Mouse (Mus musculus): ENCODE measurements around the gene Pheta2. TPM values are rescaled to one million over a fixed set of nuclear protein-coding genes. Genes with fewer than 3 reads are reported as not detected.
A peak's percentile ranks its signal among the peaks of the same experiment; 100 is the strongest.

Gene Pheta2
- 1 to 10 TPM; 2.0 to 2.3 TPM for total RNA-seq (2021)
- long read RNA-seq, experiment 1, partial matches to known transcripts, result 0 of 2 reads
- long read RNA-seq, experiment 1, other reads (novel, unspliced or antisense), result 0 of 2 reads
- long read RNA-seq, experiment 2, partial matches to known transcripts, result 0 of 3 reads
- long read RNA-seq, experiment 2, other reads (novel, unspliced or antisense), result 0 of 3 reads

DNA sequence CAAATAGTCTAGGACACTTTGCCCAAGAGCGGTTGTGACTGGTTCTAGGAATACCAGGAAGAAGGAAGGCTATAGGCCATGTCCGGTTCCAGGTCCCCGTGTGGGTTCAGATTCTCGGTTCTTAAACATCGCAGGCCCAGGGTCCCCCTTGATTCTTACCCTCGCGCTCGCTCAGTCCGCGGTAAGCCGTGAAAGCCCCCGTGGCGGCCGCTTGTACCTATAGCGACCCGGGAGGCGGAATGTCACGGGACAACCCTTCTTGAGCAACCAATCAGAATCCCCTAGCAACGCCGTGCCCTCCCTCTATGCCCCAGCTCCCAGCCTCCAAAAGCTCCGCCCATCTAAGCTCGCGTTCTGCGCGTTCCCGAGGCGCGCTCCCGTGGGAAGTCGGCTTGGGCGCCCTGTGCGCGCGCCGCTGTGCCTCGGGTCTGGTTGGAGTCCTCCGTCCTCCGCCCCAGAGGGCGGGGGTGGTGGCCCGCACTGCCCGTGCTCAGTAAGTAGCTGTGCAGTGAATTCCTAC lies at the start of gene Pheta2, which contains the start of the genes Naga and Smdt1:
TSS of gene Pheta2 (plus strand) at position 350 of the 520 bp plus-strand sequence.
TSS of gene Naga (minus strand) at position 333 of the 520 bp plus-strand sequence.
TSS of gene Smdt1 (plus strand) at position 367 of the 520 bp plus-strand sequence.
- intact Hi-C loops (cut with DNase I), result no loop called here

GRCm38 (mm10) chr15:82290252-82290651 lies 48.5 kb upstream of the Pheta2 start:
- DNase-seq, result no peak
- intact Hi-C loops (cut with DNase I), result no loop called here

More for the DNA sequence above, at the start of gene Pheta2, which contains the start of the genes Naga and Smdt1:
- peak; percentile 98 to 99 for DNase-seq

GRCm38 (mm10) chr15:82292851-82293250 lies 45.9 kb upstream of the Pheta2 start:
- DNase-seq, result no peak
- intact Hi-C loops (cut with DNase I), result no loop called here

DNA sequence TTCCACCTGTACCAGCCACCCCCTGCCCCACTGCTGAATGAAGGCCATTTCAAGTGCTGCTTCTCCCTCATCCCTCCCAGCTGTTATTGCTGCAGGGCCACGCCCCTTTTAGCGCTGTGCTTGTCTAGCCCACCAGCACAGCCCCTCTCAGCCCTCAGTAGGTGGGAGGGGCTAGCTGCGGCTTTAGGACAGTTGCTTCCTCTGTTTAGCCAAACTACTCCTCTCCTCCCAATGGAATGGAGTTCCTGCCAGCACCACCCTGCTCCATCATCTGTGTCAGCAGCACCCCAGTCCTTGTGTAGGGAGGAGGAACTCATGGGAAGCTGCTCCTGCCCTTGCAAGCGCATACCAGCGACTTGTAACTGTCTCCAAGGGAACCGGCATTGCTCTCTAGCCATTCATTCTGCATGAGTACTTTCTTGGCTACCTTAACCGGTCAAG lies 45.5 kb upstream of the Pheta2 start:
- DNase-seq, result no peak
- intact Hi-C loops (cut with DNase I), result no loop called here

DNA sequence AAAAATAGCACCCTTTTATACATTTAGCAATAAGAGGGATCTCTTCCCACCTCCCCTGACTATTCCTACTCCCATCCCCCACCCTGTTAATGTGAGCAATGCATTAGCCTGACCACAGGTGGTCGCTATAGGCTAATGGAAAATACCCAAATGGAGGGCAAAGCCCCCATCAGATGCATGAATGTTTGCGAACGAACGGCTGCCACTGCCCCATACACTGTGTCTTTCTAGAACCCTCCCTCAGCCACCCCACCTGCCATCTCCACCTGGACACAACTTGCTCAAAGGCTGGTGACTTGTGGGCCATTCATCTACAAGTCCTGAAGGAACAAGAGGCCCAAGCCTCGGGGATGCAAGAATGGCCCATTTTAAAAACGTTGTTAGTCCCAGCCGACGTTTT lies 44.7 kb upstream of the Pheta2 start:
- intact Hi-C loops (cut with DNase I), result no loop called here

DNA sequence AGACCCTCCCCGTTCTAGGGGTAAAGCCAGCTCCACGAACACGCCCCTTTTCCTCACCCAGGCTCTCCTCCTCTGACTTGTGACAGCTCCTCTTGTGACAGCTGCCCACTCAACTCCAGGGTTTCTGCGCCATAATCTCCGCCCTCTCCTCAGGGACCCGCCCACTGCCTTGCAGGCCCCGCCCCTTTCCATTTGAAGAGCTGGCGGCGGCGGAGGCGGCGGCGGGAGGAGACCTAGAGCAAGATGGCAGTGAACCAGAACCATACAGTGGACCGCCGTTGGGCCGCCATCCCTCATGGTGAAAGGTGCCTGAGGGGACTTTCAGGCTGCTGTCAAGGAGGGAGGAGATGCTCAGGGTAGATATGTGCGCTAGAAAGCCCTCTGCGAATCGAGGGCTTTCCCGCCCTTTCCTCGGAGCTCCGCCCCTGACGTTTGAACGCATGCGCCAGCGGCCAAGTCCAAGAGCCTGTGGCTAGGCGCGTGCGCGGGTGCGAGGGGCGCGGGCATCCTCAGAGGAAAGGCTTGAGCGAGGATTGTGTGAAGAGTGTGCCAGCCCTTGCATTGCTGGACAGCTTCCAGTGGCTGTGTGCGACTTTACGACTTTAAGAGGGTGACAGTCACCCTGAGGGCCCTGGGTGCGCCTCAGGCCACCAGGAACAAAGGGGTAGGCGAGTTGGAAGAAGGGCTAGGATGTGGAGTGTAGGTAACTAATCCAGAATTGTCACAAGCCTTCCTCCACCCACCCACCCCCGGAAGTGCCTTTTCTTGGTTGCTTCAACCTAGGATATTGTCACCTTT lies 39.8 kb upstream of the Pheta2 start, which contains the start of gene Wbp2nl:
TSS of gene Wbp2nl (plus strand) at position 191 of the 798 bp plus-strand sequence.
- no peak for DNase-seq
- intact Hi-C loops (cut with DNase I), result no loop called here

More for the DNA sequence above, 44.7 kb upstream of the Pheta2 start:
- DNase-seq, result no peak

DNA sequence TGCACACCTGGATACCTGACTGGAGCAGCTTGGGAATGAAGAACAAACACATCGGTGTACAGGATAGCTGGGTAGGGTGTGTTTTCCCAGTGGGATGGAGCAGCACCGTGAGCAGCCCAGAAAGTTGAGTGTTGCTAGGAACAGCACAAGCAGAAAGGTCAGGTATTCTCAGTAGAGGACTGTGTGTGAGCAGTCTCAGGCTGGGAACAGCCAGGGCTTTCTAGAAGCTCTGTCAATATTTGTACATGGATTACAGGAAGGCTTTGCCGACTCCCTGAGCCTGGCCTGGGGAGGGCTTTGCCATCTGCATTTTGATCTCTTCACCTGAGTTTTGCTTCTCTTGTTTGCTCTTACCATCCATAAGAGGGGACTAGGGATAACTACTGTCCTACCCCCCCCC lies 31.6 kb upstream of the Pheta2 start:
- intact Hi-C loops (cut with DNase I), result no loop called here
- no peak for DNase-seq

GRCm38 (mm10) chr15:82308416-82308815 lies 30.3 kb upstream of the Pheta2 start:
- no peak for DNase-seq
- intact Hi-C loops (cut with DNase I), result no loop called here

DNA sequence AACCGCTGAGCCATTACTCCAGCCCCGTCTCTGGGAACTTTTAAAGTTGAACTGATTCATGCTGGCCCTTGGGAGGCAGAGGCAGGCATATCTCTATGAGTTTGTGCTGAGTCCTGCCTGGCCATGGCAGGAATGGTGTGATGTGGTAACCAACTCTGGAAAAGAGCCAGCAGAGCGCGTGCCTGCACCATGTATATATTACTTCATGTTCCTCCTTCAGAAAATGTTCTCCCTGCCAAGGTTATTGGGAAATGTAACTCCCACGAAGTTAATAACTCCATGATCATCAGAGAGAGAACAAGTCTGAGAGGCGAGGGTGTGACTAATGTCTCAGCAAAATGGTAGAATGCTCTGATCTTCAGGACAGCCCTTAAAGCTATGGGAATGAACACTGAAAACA lies 20.9 kb upstream of the Pheta2 start:
- DNase-seq, result no peak
- intact Hi-C loops (cut with DNase I), result no loop called here

DNA sequence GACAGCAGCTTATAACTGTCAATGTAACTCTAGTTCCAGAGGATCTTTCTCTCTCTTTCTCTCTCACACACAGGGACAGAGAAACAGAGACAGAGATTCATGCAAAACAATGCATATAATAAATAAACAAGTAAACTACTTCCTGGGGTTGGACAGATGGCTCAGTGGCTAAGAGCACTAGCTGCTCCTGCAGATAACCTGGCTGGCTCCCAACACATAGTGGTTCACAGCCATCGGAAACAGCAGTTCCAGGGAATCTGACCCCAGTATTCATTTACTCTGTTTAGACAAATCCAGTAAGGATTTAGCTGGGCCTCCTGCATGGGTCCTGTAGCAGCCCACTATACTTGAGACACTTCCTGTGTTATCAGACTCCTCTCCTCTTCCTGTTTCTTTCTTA lies 19.1 kb upstream of the Pheta2 start:
- DNase-seq, result no peak
- intact Hi-C loops (cut with DNase I), result no loop called here

DNA sequence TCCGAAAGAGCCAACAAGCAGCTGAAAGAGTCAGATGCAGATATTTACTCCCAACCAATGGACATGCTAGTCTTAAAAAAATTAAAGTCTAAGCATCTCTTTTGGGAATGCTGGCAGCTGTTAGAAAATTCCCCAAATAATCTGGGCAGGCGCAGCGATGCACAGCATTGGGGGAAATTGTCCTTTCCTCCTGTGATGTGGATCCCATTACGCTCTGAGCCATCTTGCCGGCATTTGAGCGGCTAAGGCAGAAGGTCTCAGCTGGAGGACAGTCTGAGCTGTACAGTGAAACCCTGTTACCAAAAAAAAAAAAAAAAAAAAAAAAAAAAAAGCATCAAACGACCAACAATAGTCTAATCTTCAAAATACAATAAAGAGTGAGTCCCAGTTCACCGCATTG lies 16.5 kb upstream of the Pheta2 start:
- no peak for DNase-seq
- intact Hi-C loops (cut with DNase I), result no loop called here

DNA sequence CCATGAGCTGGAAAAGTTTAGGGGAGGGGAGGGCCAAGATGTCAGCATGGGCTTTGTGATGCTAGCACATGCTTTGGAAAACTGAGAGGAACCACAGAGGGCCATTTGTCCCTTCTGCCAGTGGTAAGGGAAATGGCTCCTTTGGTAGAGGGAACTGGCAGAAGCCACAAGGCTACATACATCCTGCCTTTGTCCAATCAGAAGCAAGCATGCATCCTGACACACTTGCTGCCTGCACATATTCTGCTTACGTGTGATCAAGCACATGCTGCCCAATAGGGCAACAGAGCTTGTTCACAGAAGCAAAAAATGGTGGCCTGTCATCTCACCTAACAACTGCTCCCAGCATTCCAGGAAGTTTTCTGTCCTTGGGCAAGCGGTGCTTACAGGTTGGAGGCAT lies 13.4 kb upstream of the Pheta2 start:
- DNase-seq, result no peak
- intact Hi-C loops (cut with DNase I), result no loop called here

- DNase-seq, result no peak
Measured at GRCm38 (mm10) chr15:82335194-82335593, 3.5 kb upstream of the Pheta2 start.

GRCm38 (mm10) chr15:82336629-82337028 lies 2.1 kb upstream of the Pheta2 start:
- intact Hi-C loops (cut with DNase I), result no loop called here
- DNase-seq, result no peak

More at GRCm38 (mm10) chr15:82335194-82335593, 3.5 kb upstream of the Pheta2 start:
- intact Hi-C loops (cut with DNase I), result no loop called here

DNA sequence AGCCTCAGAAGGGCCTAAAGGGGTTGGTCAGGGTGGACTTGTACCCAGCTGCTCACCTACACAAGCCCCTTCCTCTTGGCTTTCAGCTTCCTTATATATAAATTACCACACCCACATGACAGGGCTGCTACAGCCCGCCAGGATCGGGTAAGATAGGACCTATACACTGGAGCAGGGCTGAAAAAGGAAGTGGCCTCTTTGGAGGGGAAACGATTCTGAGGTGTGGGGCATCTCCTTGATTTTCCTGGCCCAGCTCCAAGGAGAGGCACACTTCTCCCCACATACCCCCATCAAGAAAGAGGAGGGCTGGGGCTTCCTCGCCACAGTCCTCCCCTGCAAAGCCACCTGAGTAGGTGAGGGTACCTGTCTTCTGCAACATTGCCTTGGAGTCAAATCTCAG lies 867 bp upstream of the Pheta2 start:
- intact Hi-C loops (cut with DNase I), result no loop called here
- no peak for DNase-seq

- intact Hi-C loops (cut with DNase I), result no loop called here
- DNase-seq, result no peak
Measured at GRCm38 (mm10) chr15:82339150-82339549, 408 bp downstream of the Pheta2 start.

- DNase-seq, result no peak
- intact Hi-C loops (cut with DNase I), result no loop called here
Measured at GRCm38 (mm10) chr15:82339634-82340254, 1.0 kb downstream of the Pheta2 start.

- DNase-seq, result no peak
- intact Hi-C loops (cut with DNase I), result no loop called here
Measured at GRCm38 (mm10) chr15:82340414-82341035, 1.8 kb downstream of the Pheta2 start.

- intact Hi-C loops (cut with DNase I), result no loop called here
- peak; percentile 71 to 74 for DNase-seq
Measured at GRCm38 (mm10) chr15:82341036-82341501, 2.3 kb downstream of the Pheta2 start.

Measured in heart, postnatal 14 days (tissue).